Mouse (Mus musculus): Measurements from ENCODE around the gene Il6st.

Gene Il6st

GRCm38 (mm10) chr13:112503846-112504245 is 40.0 kb downstream of the Il6st start:
- TF ChIP-seq NANOG (IDR thresholded peaks at IDR 0.05; ENCODE audit: borderline replicate concordance, low read length): no peak
- no peak for TF ChIP-seq POU5F1 (IDR thresholded peaks at IDR 0.05; ENCODE audit: borderline replicate concordance, low read length)
- no peak for TF ChIP-seq CTCF (conservative IDR thresholded peaks at IDR 0.05; ENCODE audit: low read length)
- Histone ChIP-seq H3K36me3 (ENCODE audit: insufficient read depth, low read length) (peaks cover 100% of the 10 kb centered on the region), H3K27me3 (ENCODE audit: insufficient read depth, low read length) (no peaks in the 10 kb centered on the region), H3K4me1 (replicated peaks; ENCODE audit: low read depth, low read length) (peaks cover 33% of the 10 kb centered on the region), H3K4me3 (replicated peaks; ENCODE audit: low read length) (no peak overlapping the region), H3K9me3 (ENCODE audit: low read length) (no peaks in the 10 kb centered on the region)

DNA sequence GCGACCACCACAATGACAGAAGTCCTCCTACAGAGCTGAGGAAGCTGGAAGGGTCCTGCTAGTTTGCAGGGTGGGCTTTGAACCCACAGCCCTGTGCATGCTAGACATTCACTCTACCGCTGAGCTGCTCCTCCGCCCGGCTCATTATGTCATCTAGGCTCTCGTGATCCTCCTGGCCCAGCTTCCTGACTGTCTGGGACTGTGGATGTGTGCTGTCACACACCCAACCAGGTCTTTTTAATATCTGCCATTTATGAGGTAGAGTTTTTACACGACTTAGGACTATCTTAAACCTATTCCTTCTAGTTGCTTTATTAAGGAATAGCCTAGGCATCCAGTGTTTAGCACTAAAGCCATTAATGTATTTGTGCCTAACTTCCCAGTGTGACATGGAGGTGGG is 41.6 kb downstream of the Il6st start:
- no peaks in the 10 kb centered on the region for H3K9me3 ChIP-seq (ENCODE audit: low read length)
- H3K27me3 ChIP-seq (ENCODE audit: insufficient read depth, low read length): no peaks in the 10 kb centered on the region
- peaks cover 37% of the 10 kb centered on the region for H3K4me1 ChIP-seq (replicated peaks; ENCODE audit: low read depth, low read length)
- H3K36me3 ChIP-seq (ENCODE audit: insufficient read depth, low read length): peaks cover 85% of the 10 kb centered on the region
- H3K4me3 ChIP-seq (replicated peaks; ENCODE audit: low read length): no peak overlapping the region
- TF ChIP-seq NANOG (IDR thresholded peaks at IDR 0.05; ENCODE audit: borderline replicate concordance, low read length): no peak
- no peak for TF ChIP-seq POU5F1 (IDR thresholded peaks at IDR 0.05; ENCODE audit: borderline replicate concordance, low read length)
- TF ChIP-seq CTCF (conservative IDR thresholded peaks at IDR 0.05; ENCODE audit: low read length): no peak

DNA sequence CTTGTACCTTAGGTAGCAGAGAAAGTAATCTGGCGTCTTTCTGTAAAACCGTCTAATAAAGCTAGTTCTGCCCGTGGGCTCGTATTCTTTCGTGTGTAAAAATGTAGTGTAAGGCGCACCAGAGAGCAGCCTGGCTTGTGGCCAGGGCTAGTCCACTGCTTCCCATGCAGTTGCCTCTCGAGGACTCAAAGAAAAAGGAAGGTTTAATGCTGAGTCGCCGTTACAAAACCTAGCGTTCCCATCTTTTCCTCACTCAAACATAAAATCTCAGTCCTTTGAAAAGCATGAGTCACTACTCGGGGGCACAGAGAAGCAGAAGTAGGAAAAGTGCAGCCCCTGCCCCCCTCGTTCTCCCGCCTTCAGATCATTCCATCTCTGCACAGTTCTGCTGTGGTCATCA is 42.9 kb downstream of the Il6st start:
- TF ChIP-seq POU5F1 (IDR thresholded peaks at IDR 0.05; ENCODE audit: borderline replicate concordance, low read length) (no peak), CTCF (conservative IDR thresholded peaks at IDR 0.05; ENCODE audit: low read length) (no peak), NANOG (IDR thresholded peaks at IDR 0.05; ENCODE audit: borderline replicate concordance, low read length) (no peak)
- peaks cover 71% of the 10 kb centered on the region for H3K36me3 ChIP-seq (ENCODE audit: insufficient read depth, low read length)
- no peak overlapping the region for H3K4me3 ChIP-seq (replicated peaks; ENCODE audit: low read length)
- H3K4me1 ChIP-seq (replicated peaks; ENCODE audit: low read depth, low read length): peaks cover 42% of the 10 kb centered on the region
- no peaks in the 10 kb centered on the region for H3K9me3 ChIP-seq (ENCODE audit: low read length)
- no peaks in the 10 kb centered on the region for H3K27me3 ChIP-seq (ENCODE audit: insufficient read depth, low read length)

GRCm38 (mm10) chr13:112507691-112508090 is 43.8 kb downstream of the Il6st start:
- no peaks in the 10 kb centered on the region for H3K27me3 ChIP-seq (ENCODE audit: insufficient read depth, low read length)
- H3K36me3 ChIP-seq (ENCODE audit: insufficient read depth, low read length): peaks cover 62% of the 10 kb centered on the region

DNA sequence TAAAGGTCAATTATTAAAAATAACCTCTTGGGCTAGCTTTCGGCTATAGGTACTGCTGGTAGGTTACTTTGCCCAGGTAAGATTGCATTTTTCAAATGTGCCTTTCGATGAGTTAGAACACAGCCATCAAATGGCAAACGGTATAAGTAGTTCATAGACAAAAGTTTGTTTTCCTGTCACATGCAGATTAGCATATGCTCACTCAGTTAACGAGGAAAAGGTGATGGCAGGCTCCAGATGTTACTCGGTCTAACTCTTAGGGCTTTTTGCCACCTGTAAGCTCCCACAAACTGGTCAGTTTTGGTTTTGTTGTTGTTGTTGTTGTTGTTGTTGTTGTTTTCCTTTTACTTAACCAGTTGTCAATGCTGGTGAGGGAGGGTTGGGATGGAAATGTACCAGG is 44.6 kb downstream of the Il6st start:
- Histone ChIP-seq H3K4me3 (replicated peaks; ENCODE audit: low read length) (no peak overlapping the region), H3K27me3 (ENCODE audit: insufficient read depth, low read length) (no peaks in the 10 kb centered on the region), H3K9me3 (ENCODE audit: low read length) (no peaks in the 10 kb centered on the region), H3K4me1 (replicated peaks; ENCODE audit: low read depth, low read length) (peaks cover 42% of the 10 kb centered on the region), H3K36me3 (ENCODE audit: insufficient read depth, low read length) (peaks cover 54% of the 10 kb centered on the region)
- TF ChIP-seq POU5F1 (IDR thresholded peaks at IDR 0.05; ENCODE audit: borderline replicate concordance, low read length): no peak

More at GRCm38 (mm10) chr13:112507691-112508090, 43.8 kb downstream of the Il6st start:
- no peak for TF ChIP-seq NANOG (IDR thresholded peaks at IDR 0.05; ENCODE audit: borderline replicate concordance, low read length)
- no peak for TF ChIP-seq CTCF (conservative IDR thresholded peaks at IDR 0.05; ENCODE audit: low read length)
- TF ChIP-seq POU5F1 (IDR thresholded peaks at IDR 0.05; ENCODE audit: borderline replicate concordance, low read length): no peak
- H3K4me1 ChIP-seq (replicated peaks; ENCODE audit: low read depth, low read length): peaks cover 42% of the 10 kb centered on the region
- H3K9me3 ChIP-seq (ENCODE audit: low read length): no peaks in the 10 kb centered on the region
- H3K4me3 ChIP-seq (replicated peaks; ENCODE audit: low read length): no peak overlapping the region

DNA sequence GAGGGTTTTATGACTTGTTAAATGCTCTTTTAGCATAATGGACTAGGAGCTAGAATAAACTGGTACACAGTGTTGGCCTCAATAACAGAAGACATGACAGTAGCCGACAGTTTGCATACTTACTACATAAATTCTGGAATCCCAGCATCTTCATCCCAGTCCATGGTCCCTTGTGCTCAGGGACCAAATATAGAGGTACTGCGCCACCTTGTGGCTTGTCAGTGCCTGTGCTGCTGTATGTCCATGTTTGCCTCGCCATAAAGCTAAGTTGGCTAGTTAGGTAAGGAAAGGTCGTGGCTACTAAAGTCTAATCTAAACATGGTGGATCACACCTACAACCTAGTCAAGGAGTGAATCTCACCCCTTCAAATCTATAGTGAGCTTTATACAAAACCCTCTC is 45.6 kb downstream of the Il6st start:
- no peaks in the 10 kb centered on the region for H3K9me3 ChIP-seq (ENCODE audit: low read length)
- TF ChIP-seq NANOG (IDR thresholded peaks at IDR 0.05; ENCODE audit: borderline replicate concordance, low read length): no peak
- no peak for TF ChIP-seq POU5F1 (IDR thresholded peaks at IDR 0.05; ENCODE audit: borderline replicate concordance, low read length)
- TF ChIP-seq CTCF (conservative IDR thresholded peaks at IDR 0.05; ENCODE audit: low read length): peak; percentile 83

GRCm38 (mm10) chr13:112510437-112511212 is 46.8 kb downstream of the Il6st start:
- Histone ChIP-seq H3K9me3 (ENCODE audit: low read length) (peaks cover 4% of the 10 kb centered on the region; the same call in 1 of the 2 replicates), H3K4me1 (replicated peaks; ENCODE audit: low read depth, low read length) (peaks cover 34% of the 10 kb centered on the region)
- TF ChIP-seq POU5F1 (IDR thresholded peaks at IDR 0.05; ENCODE audit: borderline replicate concordance, low read length): no peak
- no peak for TF ChIP-seq NANOG (IDR thresholded peaks at IDR 0.05; ENCODE audit: borderline replicate concordance, low read length)
- TF ChIP-seq CTCF (conservative IDR thresholded peaks at IDR 0.05; ENCODE audit: low read length): no peak

More for the DNA sequence above, 45.6 kb downstream of the Il6st start:
- Histone ChIP-seq H3K4me3 (replicated peaks; ENCODE audit: low read length) (no peak overlapping the region), H3K27me3 (ENCODE audit: insufficient read depth, low read length) (no peaks in the 10 kb centered on the region), H3K4me1 (replicated peaks; ENCODE audit: low read depth, low read length) (peaks cover 34% of the 10 kb centered on the region), H3K36me3 (ENCODE audit: insufficient read depth, low read length) (peaks cover 44% of the 10 kb centered on the region)

GRCm38 (mm10) chr13:112511261-112511660 is 47.4 kb downstream of the Il6st start:
- TF ChIP-seq POU5F1 (IDR thresholded peaks at IDR 0.05; ENCODE audit: borderline replicate concordance, low read length) (no peak), NANOG (IDR thresholded peaks at IDR 0.05; ENCODE audit: borderline replicate concordance, low read length) (no peak), CTCF (conservative IDR thresholded peaks at IDR 0.05; ENCODE audit: low read length) (no peak)
- Histone ChIP-seq H3K36me3 (ENCODE audit: insufficient read depth, low read length) (peaks cover 26% of the 10 kb centered on the region), H3K4me1 (replicated peaks; ENCODE audit: low read depth, low read length) (peaks cover 31% of the 10 kb centered on the region), H3K4me3 (replicated peaks; ENCODE audit: low read length) (peak overlapping the region; percentile 48), H3K9me3 (ENCODE audit: low read length) (peaks cover 8% of the 10 kb centered on the region), H3K27me3 (ENCODE audit: insufficient read depth, low read length) (no peaks in the 10 kb centered on the region)

More at GRCm38 (mm10) chr13:112510437-112511212, 46.8 kb downstream of the Il6st start:
- Histone ChIP-seq H3K4me3 (replicated peaks; ENCODE audit: low read length) (peak overlapping the region; percentile 48; the same call in 1 of the 2 replicates), H3K36me3 (ENCODE audit: insufficient read depth, low read length) (peaks cover 33% of the 10 kb centered on the region), H3K27me3 (ENCODE audit: insufficient read depth, low read length) (no peaks in the 10 kb centered on the region)
